ENCODE assay signal across 19 mouse cellular contexts in the genomic region with DNA sequence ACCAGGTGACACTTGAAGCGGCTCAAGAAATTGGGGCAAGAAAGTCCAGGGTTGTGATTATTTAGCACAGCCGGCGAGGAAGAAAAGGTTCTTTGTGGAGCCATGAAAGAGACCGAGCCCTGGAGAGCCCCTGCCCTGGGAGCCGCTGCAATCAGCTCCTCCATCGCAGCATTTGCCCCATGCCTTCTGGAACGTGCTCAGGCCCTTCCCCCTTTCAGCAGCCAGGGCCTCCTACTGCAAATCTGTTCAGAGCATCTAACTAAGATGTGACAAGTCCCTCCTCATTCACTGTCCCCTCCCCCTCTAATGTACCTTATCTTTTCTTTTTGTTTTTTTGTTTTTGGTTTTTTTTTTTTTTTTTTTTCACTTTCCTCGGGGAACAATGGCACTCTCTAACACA. TPM values are rescaled to one million over a fixed set of nuclear protein-coding genes. Genes with fewer than 3 reads are reported as not detected.
"Had no signal": no experiment of that assay in that cellular context is flagged by ENCODE, and none has a peak within 500 bp of the region (broad histone marks: within the 10 kb centered on the region; RNA-seq: fewer than 3 reads in every experiment).

No protein-coding gene starts in this region.

- H3K9ac ChIP-seq: kidney, embryonic 15.5 days; limb, embryonic 13.5 days; liver, embryonic 12.5 days; liver, embryonic 15.5 days; lung, embryonic 15.5 days had no signal

- H3K27ac ChIP-seq: kidney, embryonic 15.5 days; left cerebral cortex, adult 2 months; limb, embryonic 13.5 days; liver, embryonic 12.5 days; liver, embryonic 15.5 days; lung, embryonic 15.5 days; midbrain, embryonic 10.5 days had no signal

- H3K4me2 ChIP-seq: kidney, embryonic 15.5 days; limb, embryonic 13.5 days; liver, embryonic 12.5 days; liver, embryonic 15.5 days; lung, embryonic 15.5 days had no signal

- ATAC-seq: liver, embryonic 12.5 days had no signal

- H3K36me3 ChIP-seq: kidney, embryonic 15.5 days; limb, embryonic 13.5 days; liver, embryonic 12.5 days; liver, embryonic 15.5 days; lung, embryonic 15.5 days; midbrain, embryonic 10.5 days had no signal

- H3K4me3 ChIP-seq: kidney, embryonic 15.5 days; left cerebral cortex, adult 2 months; limb, embryonic 13.5 days; liver, embryonic 12.5 days; liver, embryonic 15.5 days; lung, embryonic 15.5 days; megakaryocyte, embryonic 14.5 days; midbrain, embryonic 10.5 days had no signal

- DNase-seq: kidney, postnatal 10 days; kidney, postnatal 36 days; layer of hippocampus, postnatal 36 days; left cerebral cortex, postnatal 4 days; liver; lung, adult 18-20 months; lung, postnatal 10 days; lung, postnatal 36 days; thymus, adult 18-20 months; thymus, postnatal 36 days had no signal

- H3K9me3 ChIP-seq: kidney, embryonic 15.5 days; limb, embryonic 13.5 days; liver, embryonic 12.5 days; liver, embryonic 15.5 days; lung, embryonic 15.5 days; megakaryocyte, embryonic 14.5 days; midbrain, embryonic 10.5 days had no signal

- H3K4me1 ChIP-seq: kidney, embryonic 15.5 days; liver, embryonic 12.5 days; liver, embryonic 15.5 days; lung, embryonic 15.5 days; megakaryocyte, embryonic 14.5 days had no signal

RNA-seq across cellular contexts. Expression of a gene that starts 30.0 kb away (rescaled TPM):
- polyA plus RNA-seq: liver, embryonic 12.5 days; liver, embryonic 15.5 days; lung, embryonic 15.5 days; small intestine, adult 2 months had no signal
